Mouse (Mus musculus): ENCODE measurements around the gene Nkiras1. TPM values are rescaled to one million over a fixed set of nuclear protein-coding genes. Genes with fewer than 3 reads are reported as not detected.

Nkiras1 gene
- polyA plus RNA-seq, 1 experiment = 5.0 TPM

GRCm38 (mm10) chr14:18298874-18299273, 27.9 kb downstream of the Nkiras1 start:
- WGBS = 76% methylated on average over 2 of the region's 2 CpGs
- H3K4me1 ChIP-seq (ENCODE audit: control insufficient read depth, insufficient read depth, low read length) = peaks cover 13% of the 10 kb centered on the region
- TF ChIP-seq POLR2A (IDR thresholded peaks at IDR 0.05; ENCODE audit: borderline replicate concordance, extremely low read depth, low read depth, low read length) (no peak), CTCF (IDR thresholded peaks at IDR 0.05; ENCODE audit: insufficient read depth, low read length) (no peak)

GRCm38 (mm10) chr14:18300676-18301075, 29.7 kb downstream of the Nkiras1 start:
- no peak for DNase-seq
- 89% methylated on average over 2 of the region's 2 CpGs for WGBS
- no peak for TF ChIP-seq CTCF (IDR thresholded peaks at IDR 0.05; ENCODE audit: insufficient read depth, low read length)
- TF ChIP-seq POLR2A (IDR thresholded peaks at IDR 0.05; ENCODE audit: borderline replicate concordance, extremely low read depth, low read depth, low read length) = no peak

More at GRCm38 (mm10) chr14:18298874-18299273, 27.9 kb downstream of the Nkiras1 start:
- H3K4me3 ChIP-seq (replicated peaks; ENCODE audit: extremely low read depth, low read depth, low read length) = no peak overlapping the region
- no peak for DNase-seq

DNA sequence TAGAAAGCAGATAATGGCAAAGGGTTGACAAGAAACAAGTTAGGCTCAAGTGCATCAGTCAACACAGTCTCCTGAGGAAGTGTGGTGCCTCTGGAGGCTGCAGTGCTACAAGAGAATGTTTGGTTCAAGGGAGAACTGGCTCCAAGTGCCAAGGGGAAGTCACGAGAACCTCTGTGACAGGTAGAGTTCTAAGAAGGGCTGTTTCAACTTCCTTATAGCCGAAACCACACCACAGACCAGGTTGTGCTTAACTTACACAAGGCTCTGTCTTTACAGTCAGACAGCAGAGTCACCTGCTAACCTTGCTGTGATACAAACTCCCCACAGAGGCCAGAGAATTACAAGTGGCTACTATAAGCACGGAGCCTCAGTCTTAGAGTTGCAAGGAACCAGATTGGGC, 30.7 kb downstream of the Nkiras1 start:
- 49% methylated on average over 3 of the region's 3 CpGs for WGBS
- TF ChIP-seq POLR2A (IDR thresholded peaks at IDR 0.05; ENCODE audit: borderline replicate concordance, extremely low read depth, low read depth, low read length) (no peak), CTCF (IDR thresholded peaks at IDR 0.05; ENCODE audit: insufficient read depth, low read length) (no peak)
- peaks cover 13% of the 10 kb centered on the region for H3K4me1 ChIP-seq (ENCODE audit: control insufficient read depth, insufficient read depth, low read length)
- H3K4me3 ChIP-seq (replicated peaks; ENCODE audit: extremely low read depth, low read depth, low read length) = no peak overlapping the region
- peak; percentile 27 for DNase-seq

More at GRCm38 (mm10) chr14:18300676-18301075, 29.7 kb downstream of the Nkiras1 start:
- H3K4me1 ChIP-seq (ENCODE audit: control insufficient read depth, insufficient read depth, low read length) = peaks cover 13% of the 10 kb centered on the region
- no peak overlapping the region for H3K4me3 ChIP-seq (replicated peaks; ENCODE audit: extremely low read depth, low read depth, low read length)

DNA sequence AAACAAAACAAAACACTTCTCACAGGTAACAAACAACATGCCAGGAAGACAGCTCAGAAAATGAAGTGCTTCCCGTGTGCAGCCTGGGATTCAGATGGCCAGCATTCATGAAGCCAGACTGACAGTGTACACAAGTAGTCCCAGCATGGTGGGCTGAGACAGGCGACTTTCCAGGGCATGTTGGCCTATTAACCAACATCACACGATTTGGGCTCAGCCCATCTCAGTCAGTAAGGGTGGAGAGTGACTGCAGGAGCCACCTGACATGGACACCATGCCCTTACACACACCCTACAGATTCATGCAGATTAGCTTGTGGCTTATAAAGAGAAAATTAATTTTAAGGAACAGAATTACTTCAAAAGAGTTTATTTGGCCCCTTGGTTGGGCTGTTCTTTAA, 31.8 kb downstream of the Nkiras1 start:
- 53% methylated on average over 3 of the region's 3 CpGs for WGBS
- no peak for DNase-seq
- no peak for TF ChIP-seq POLR2A (IDR thresholded peaks at IDR 0.05; ENCODE audit: borderline replicate concordance, extremely low read depth, low read depth, low read length)
- no peak for TF ChIP-seq CTCF (IDR thresholded peaks at IDR 0.05; ENCODE audit: insufficient read depth, low read length)
- Histone ChIP-seq H3K4me3 (replicated peaks; ENCODE audit: extremely low read depth, low read depth, low read length) (no peak overlapping the region), H3K4me1 (ENCODE audit: control insufficient read depth, insufficient read depth, low read length) (peaks cover 13% of the 10 kb centered on the region)

DNA sequence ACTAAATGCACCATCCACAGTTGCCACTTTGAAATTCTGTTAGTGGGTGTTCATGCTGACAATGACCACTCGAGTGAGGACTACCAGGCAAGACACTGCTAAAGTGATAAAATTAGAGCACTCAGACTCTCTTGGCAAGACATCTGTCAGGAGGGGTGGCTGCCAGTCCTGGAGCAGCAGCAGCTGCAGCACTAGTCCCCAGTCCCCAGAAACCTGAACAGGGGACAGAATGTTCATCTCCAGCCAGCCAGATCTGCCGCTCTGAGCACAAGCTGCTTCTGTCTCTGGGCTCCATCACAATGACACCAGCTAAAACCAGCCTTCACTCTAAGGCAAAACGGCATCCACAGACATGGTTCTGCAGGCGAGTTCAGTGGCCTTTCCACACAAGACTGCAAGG, 32.3 kb downstream of the Nkiras1 start:
- peaks cover 13% of the 10 kb centered on the region for H3K4me1 ChIP-seq (ENCODE audit: control insufficient read depth, insufficient read depth, low read length)
- DNase-seq = no peak
- WGBS = 67% methylated on average over 4 of the region's 4 CpGs
- TF ChIP-seq CTCF (IDR thresholded peaks at IDR 0.05; ENCODE audit: insufficient read depth, low read length) = no peak
- no peak for TF ChIP-seq POLR2A (IDR thresholded peaks at IDR 0.05; ENCODE audit: borderline replicate concordance, extremely low read depth, low read depth, low read length)
- H3K4me3 ChIP-seq (replicated peaks; ENCODE audit: extremely low read depth, low read depth, low read length) = no peak overlapping the region

GRCm38 (mm10) chr14:18304165-18304564, 33.2 kb downstream of the Nkiras1 start:
- no peak for DNase-seq
- no peak for TF ChIP-seq CTCF (IDR thresholded peaks at IDR 0.05; ENCODE audit: insufficient read depth, low read length)
- TF ChIP-seq POLR2A (IDR thresholded peaks at IDR 0.05; ENCODE audit: borderline replicate concordance, extremely low read depth, low read depth, low read length) = no peak
- 90% methylated on average over 5 of the region's 5 CpGs for WGBS

DNA sequence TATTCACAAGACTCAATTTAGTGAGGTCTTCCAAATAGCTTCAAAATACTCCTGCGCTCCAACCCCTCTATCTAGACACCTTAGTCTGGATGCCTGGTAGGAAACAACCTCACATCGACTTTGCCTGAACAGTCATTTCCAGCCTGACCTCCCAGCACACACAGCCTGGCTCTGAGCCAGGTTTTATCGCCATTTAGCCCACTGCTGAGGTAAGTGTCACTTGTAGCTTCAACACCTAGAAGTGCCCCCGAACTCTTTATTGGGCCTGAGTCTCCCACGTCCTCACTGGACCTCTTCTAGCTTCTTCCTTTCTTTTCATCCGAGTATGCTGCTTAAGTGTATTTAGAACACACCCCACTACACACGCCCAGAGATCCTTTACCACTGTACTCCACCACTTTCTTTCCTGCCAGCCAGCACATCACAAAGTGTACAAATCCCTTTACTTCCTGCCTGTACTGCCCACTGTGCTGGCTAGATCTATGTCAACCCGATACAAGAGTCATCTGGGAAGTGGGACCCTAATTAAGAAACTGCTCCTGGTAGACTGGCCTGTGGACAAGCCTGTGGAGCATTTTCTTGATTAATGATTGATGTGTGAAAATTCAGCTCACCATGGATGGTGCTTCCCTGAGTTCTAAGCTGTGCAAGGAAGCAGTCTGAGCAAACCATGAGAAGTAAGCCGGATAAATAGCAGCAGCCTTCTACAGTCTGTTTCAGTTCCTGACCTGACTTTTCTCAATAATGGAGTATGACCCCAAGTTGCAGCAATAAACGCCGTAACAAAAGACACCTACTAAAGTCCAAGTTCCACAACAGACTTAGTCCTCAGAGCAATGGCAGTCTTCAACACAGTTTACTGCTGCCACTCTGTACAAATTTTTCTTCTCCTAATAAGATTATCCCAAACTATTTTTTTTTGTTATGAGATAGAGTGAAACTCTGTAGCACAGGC, 46.8 kb downstream of the Nkiras1 start:
- H3K4me3 ChIP-seq (replicated peaks; ENCODE audit: extremely low read depth, low read depth, low read length) = no peak overlapping the region
- DNase-seq = no peak
- WGBS = 46% methylated on average over 11 of the region's 11 CpGs
- no peak for TF ChIP-seq CTCF (IDR thresholded peaks at IDR 0.05; ENCODE audit: insufficient read depth, low read length)
- no peak for TF ChIP-seq POLR2A (IDR thresholded peaks at IDR 0.05; ENCODE audit: borderline replicate concordance, extremely low read depth, low read depth, low read length)
- H3K4me1 ChIP-seq (ENCODE audit: control insufficient read depth, insufficient read depth, low read length) = no peaks in the 10 kb centered on the region; the same call in 1 of the 2 replicates

More at GRCm38 (mm10) chr14:18304165-18304564, 33.2 kb downstream of the Nkiras1 start:
- peaks cover 13% of the 10 kb centered on the region for H3K4me1 ChIP-seq (ENCODE audit: control insufficient read depth, insufficient read depth, low read length)
- no peak overlapping the region for H3K4me3 ChIP-seq (replicated peaks; ENCODE audit: extremely low read depth, low read depth, low read length)

DNA sequence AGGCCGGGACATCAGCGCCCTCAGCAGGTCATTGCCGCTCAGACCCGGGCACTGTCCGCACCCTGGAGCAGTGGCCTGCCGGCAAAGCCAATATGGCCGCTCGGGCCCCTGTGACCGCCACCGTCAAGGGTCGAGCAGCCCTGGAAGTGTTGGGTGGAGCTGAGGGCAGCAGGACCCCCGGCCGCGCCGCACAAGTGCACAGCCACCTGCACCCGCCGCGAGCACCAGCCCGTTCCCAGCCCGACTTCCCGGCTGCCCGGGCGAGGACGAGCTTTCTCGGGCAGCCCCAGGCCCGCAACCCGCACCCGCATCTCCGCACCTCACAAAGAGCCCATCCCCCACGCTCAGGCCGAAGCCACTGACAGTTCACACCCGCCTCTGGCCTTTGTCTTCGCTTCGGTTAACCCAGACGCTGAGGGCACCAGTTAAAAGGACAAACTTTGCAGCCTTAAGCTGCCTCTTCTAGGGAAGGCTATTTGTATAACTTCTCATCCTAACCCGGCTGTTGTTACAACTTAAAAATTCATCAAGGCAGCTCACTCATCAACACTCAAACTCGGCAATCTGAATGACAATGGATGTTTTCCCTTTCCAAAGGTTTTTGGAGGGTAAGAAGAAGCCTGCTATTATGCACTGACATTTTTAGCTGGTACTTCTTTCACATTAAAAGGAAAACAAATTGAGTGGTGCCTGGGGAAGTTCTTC, 56.2 kb downstream of the Nkiras1 start:
- no peak for TF ChIP-seq CTCF (IDR thresholded peaks at IDR 0.05; ENCODE audit: insufficient read depth, low read length)
- TF ChIP-seq POLR2A (IDR thresholded peaks at IDR 0.05; ENCODE audit: borderline replicate concordance, extremely low read depth, low read depth, low read length) = no peak
- peaks cover 10% of the 10 kb centered on the region for H3K4me1 ChIP-seq (ENCODE audit: control insufficient read depth, insufficient read depth, low read length)
- DNase-seq = peak; percentile 39
- WGBS = 17% methylated on average over 33 of the region's 37 CpGs
- H3K4me3 ChIP-seq (replicated peaks; ENCODE audit: extremely low read depth, low read depth, low read length) = peak overlapping the region; percentile 62

Data from lung, adult 2 months (tissue).